Mouse (Mus musculus): ENCODE measurements around the gene Itga8. TPM values are rescaled to one million over a fixed set of nuclear protein-coding genes. Genes with fewer than 3 reads are reported as not detected.

The Itga8 gene
- polyA plus RNA-seq, 1 experiment from 2014 or later: 16.4 TPM

GRCm38 (mm10) chr2:12290235-12290634, 11.5 kb downstream of the Itga8 start:
- ATAC-seq (ENCODE audit: low read depth): no peak
- H3K9me3 ChIP-seq (ENCODE audit: control insufficient read depth, low read length): no peaks in the 10 kb centered on the region
- no peak overlapping the region for H3K27ac ChIP-seq (replicated peaks; ENCODE audit: low read depth, low read length)
- H3K36me3 ChIP-seq (ENCODE audit: control insufficient read depth, insufficient read depth, low read length): no peaks in the 10 kb centered on the region
- no peak overlapping the region for H3K4me2 ChIP-seq (ENCODE audit: low read depth, low read length)
- no peak for DNase-seq (ENCODE audit: low spot score)
- H3K4me1 ChIP-seq (ENCODE audit: control insufficient read depth, insufficient read depth, low read length): peaks cover 17% of the 10 kb centered on the region
- no peak overlapping the region for H3K9ac ChIP-seq (ENCODE audit: low read depth, low read length)
- H3K4me3 ChIP-seq (ENCODE audit: low read depth, low read length): no peak overlapping the region
- H3K27me3 ChIP-seq (replicated peaks; ENCODE audit: control insufficient read depth, insufficient read depth, low read length): no peaks in the 10 kb centered on the region
- 71% methylated on average over 3 of the region's 3 CpGs for WGBS

DNA sequence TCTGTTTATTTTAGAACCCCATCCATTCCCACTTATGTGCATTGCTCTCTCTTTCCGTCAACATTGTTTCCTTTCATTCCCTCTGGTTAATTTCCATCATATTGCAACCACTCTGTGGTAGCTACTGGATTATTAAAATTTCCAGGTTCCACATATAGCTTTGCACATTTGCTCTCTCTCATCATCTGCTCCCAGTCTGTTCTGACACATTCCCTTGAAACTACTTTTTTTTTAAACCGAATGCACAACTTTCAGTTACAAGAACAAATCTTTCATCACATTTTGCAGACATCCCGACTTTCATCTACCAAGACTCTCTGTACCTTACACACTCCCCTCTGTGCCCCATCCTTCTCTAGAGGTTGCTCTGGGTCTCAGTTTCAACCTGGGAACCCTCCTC, 13.9 kb downstream of the Itga8 start:
- no peaks in the 10 kb centered on the region for H3K27me3 ChIP-seq (replicated peaks; ENCODE audit: control insufficient read depth, insufficient read depth, low read length)

DNA sequence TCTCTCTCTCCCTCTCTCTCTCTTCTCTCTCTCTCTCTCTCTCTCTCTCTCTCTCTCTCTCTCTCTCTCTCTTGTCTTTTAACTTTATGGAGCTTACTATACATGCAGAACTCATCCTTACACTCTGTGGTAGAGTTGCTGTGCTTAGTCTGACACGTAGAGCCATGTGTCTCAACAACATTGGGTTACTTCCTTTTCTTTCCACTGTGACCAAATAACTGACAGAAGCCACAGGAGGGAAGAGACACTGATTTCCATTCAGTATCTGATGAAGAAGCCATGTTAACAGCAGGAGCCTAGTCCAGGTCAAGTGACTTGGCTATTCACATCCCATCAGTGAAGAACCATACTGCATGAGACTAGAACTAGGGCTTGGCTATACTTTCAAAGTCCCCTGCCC, 21.1 kb downstream of the Itga8 start:
- no peak overlapping the region for H3K4me2 ChIP-seq (ENCODE audit: low read depth, low read length)
- no peaks in the 10 kb centered on the region for H3K9me3 ChIP-seq (ENCODE audit: control insufficient read depth, low read length)
- H3K4me3 ChIP-seq (ENCODE audit: low read depth, low read length): no peak overlapping the region
- WGBS: 80% methylated on average over 1 of the region's 1 CpGs
- H3K4me1 ChIP-seq (ENCODE audit: control insufficient read depth, insufficient read depth, low read length): peaks cover 3% of the 10 kb centered on the region; the same call in 1 of the 2 replicates
- H3K27me3 ChIP-seq (replicated peaks; ENCODE audit: control insufficient read depth, insufficient read depth, low read length): no peaks in the 10 kb centered on the region
- DNase-seq (ENCODE audit: low spot score) (no peak), ATAC-seq (ENCODE audit: low read depth) (no peak)
- H3K36me3 ChIP-seq (ENCODE audit: control insufficient read depth, insufficient read depth, low read length): no peaks in the 10 kb centered on the region
- H3K27ac ChIP-seq (replicated peaks; ENCODE audit: low read depth, low read length): no peak overlapping the region
- H3K9ac ChIP-seq (ENCODE audit: low read depth, low read length): no peak overlapping the region

More for the DNA sequence above, 13.9 kb downstream of the Itga8 start:
- Histone ChIP-seq H3K9ac (ENCODE audit: low read depth, low read length) (no peak overlapping the region), H3K9me3 (ENCODE audit: control insufficient read depth, low read length) (no peaks in the 10 kb centered on the region), H3K27ac (replicated peaks; ENCODE audit: low read depth, low read length) (no peak overlapping the region), H3K36me3 (ENCODE audit: control insufficient read depth, insufficient read depth, low read length) (no peaks in the 10 kb centered on the region), H3K4me1 (ENCODE audit: control insufficient read depth, insufficient read depth, low read length) (peaks cover 9% of the 10 kb centered on the region), H3K4me3 (ENCODE audit: low read depth, low read length) (no peak overlapping the region), H3K4me2 (ENCODE audit: low read depth, low read length) (no peak overlapping the region)
- WGBS: 70% methylated on average over 3 of the region's 3 CpGs
- DNase-seq (ENCODE audit: low spot score) (no peak), ATAC-seq (ENCODE audit: low read depth) (no peak)

- Histone ChIP-seq H3K9ac (ENCODE audit: low read depth, low read length) (no peak overlapping the region), H3K27ac (replicated peaks; ENCODE audit: low read depth, low read length) (no peak overlapping the region), H3K4me2 (ENCODE audit: low read depth, low read length) (no peak overlapping the region), H3K36me3 (ENCODE audit: control insufficient read depth, insufficient read depth, low read length) (no peaks in the 10 kb centered on the region), H3K4me3 (ENCODE audit: low read depth, low read length) (no peak overlapping the region), H3K4me1 (ENCODE audit: control insufficient read depth, insufficient read depth, low read length) (peaks cover 3% of the 10 kb centered on the region; the same call in 1 of the 2 replicates), H3K9me3 (ENCODE audit: control insufficient read depth, low read length) (no peaks in the 10 kb centered on the region), H3K27me3 (replicated peaks; ENCODE audit: control insufficient read depth, insufficient read depth, low read length) (no peaks in the 10 kb centered on the region)
- ATAC-seq (ENCODE audit: low read depth): peak; percentile 22; the same call in 1 of the 2 replicates
- DNase-seq (ENCODE audit: low spot score): no peak
- 28% methylated on average over 4 of the region's 4 CpGs for WGBS
These were observed 22.6 kb downstream of the Itga8 start for GRCm38 (mm10) chr2:12279070-12279612.

DNA sequence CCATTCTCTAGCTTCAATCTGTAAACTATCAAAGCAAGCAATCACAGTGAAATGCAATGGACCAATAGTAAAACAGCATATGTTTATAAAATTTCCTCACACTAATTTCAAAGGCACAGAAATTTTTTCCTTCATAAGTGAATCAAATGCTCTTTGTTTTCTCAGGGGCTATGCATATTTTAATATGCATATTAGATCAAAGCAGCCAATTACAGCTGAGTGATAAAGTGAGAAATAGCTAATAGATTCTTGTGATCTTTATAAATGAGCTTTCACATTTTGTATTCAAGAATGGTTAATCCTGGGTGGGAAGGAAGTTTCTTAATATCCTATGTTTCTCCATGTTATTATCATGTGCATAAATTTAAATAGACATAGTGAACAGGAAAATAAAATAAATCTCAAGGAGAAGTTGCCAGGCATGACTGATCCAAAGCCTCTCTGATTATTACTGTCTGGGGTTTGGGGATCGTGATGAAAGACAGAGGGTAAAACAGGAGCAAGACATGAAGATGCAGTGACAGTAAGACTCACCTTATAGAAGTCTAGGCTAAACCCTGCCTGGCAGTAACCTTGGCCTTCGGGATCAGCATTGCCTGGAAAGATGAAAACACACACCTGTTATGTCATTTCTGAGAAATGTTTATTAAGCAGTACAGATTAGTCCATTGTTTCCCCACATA, 44.9 kb downstream of the Itga8 start:
- no peaks in the 10 kb centered on the region for H3K27me3 ChIP-seq (replicated peaks; ENCODE audit: control insufficient read depth, insufficient read depth, low read length)
- WGBS: 79% methylated on average over 2 of the region's 2 CpGs
- no peaks in the 10 kb centered on the region for H3K4me1 ChIP-seq (ENCODE audit: control insufficient read depth, insufficient read depth, low read length)
- ATAC-seq (ENCODE audit: low read depth) (no peak), DNase-seq (ENCODE audit: low spot score) (no peak)
- H3K4me2 ChIP-seq (ENCODE audit: low read depth, low read length): no peak overlapping the region
- no peak overlapping the region for H3K9ac ChIP-seq (ENCODE audit: low read depth, low read length)
- H3K4me3 ChIP-seq (ENCODE audit: low read depth, low read length): no peak overlapping the region
- H3K9me3 ChIP-seq (ENCODE audit: control insufficient read depth, low read length): no peaks in the 10 kb centered on the region
- peaks cover 3% of the 10 kb centered on the region; the same call in 1 of the 2 replicates for H3K36me3 ChIP-seq (ENCODE audit: control insufficient read depth, insufficient read depth, low read length)
- no peak overlapping the region for H3K27ac ChIP-seq (replicated peaks; ENCODE audit: low read depth, low read length)

- no peak for DNase-seq (ENCODE audit: low spot score)
- Histone ChIP-seq H3K27me3 (replicated peaks; ENCODE audit: control insufficient read depth, insufficient read depth, low read length) (no peaks in the 10 kb centered on the region), H3K4me2 (ENCODE audit: low read depth, low read length) (no peak overlapping the region), H3K9me3 (ENCODE audit: control insufficient read depth, low read length) (no peaks in the 10 kb centered on the region), H3K4me1 (ENCODE audit: control insufficient read depth, insufficient read depth, low read length) (no peaks in the 10 kb centered on the region), H3K36me3 (ENCODE audit: control insufficient read depth, insufficient read depth, low read length) (no peaks in the 10 kb centered on the region; the same call in 1 of the 2 replicates), H3K9ac (ENCODE audit: low read depth, low read length) (no peak overlapping the region), H3K4me3 (ENCODE audit: low read depth, low read length) (no peak overlapping the region), H3K27ac (replicated peaks; ENCODE audit: low read depth, low read length) (no peak overlapping the region)
- no peak for ATAC-seq (ENCODE audit: low read depth)
- 69% methylated on average over 2 of the region's 2 CpGs for WGBS
These were observed 45.8 kb downstream of the Itga8 start for GRCm38 (mm10) chr2:12255901-12256300.

- DNase-seq (ENCODE audit: low spot score) (no peak), ATAC-seq (ENCODE audit: low read depth) (no peak)
- no peak overlapping the region for H3K4me2 ChIP-seq (ENCODE audit: low read depth, low read length)
- no peak overlapping the region for H3K27ac ChIP-seq (replicated peaks; ENCODE audit: low read depth, low read length)
- 86% methylated on average over 3 of the region's 3 CpGs for WGBS
- no peak overlapping the region for H3K4me3 ChIP-seq (ENCODE audit: low read depth, low read length)
- H3K4me1 ChIP-seq (ENCODE audit: control insufficient read depth, insufficient read depth, low read length): no peaks in the 10 kb centered on the region
- H3K27me3 ChIP-seq (replicated peaks; ENCODE audit: control insufficient read depth, insufficient read depth, low read length): no peaks in the 10 kb centered on the region
- H3K9ac ChIP-seq (ENCODE audit: low read depth, low read length): no peak overlapping the region
- H3K36me3 ChIP-seq (ENCODE audit: control insufficient read depth, insufficient read depth, low read length): no peaks in the 10 kb centered on the region
- H3K9me3 ChIP-seq (ENCODE audit: control insufficient read depth, low read length): no peaks in the 10 kb centered on the region
These were observed 66.4 kb downstream of the Itga8 start for GRCm38 (mm10) chr2:12235345-12235744.

DNA sequence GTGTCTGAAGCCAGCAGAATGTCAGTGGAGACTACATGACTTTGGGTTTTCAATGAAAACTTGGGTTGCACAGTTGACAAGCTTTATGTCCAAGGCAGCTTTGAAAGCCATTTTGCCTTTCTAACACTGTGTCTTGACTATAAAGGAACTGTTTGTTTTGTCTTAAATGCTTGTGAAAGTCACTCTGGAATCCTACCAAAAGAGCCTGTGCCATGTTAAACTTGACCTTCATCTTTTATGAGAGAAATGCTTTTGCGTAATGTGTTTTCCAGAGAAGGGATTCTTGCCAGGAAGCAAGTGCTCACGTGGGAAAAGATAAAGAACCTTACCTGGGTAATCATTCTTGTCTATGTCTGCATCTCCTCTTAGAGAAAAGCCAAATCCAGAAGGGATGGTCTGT, 72.0 kb downstream of the Itga8 start:
- H3K9ac ChIP-seq (ENCODE audit: low read depth, low read length): no peak overlapping the region
- H3K4me1 ChIP-seq (ENCODE audit: control insufficient read depth, insufficient read depth, low read length): no peaks in the 10 kb centered on the region
- ATAC-seq (ENCODE audit: low read depth): no peak
- no peak for DNase-seq (ENCODE audit: low spot score)
- 81% methylated on average over 2 of the region's 2 CpGs for WGBS
- no peak overlapping the region for H3K4me2 ChIP-seq (ENCODE audit: low read depth, low read length)
- no peak overlapping the region for H3K27ac ChIP-seq (replicated peaks; ENCODE audit: low read depth, low read length)
- no peaks in the 10 kb centered on the region for H3K9me3 ChIP-seq (ENCODE audit: control insufficient read depth, low read length)
- no peaks in the 10 kb centered on the region for H3K36me3 ChIP-seq (ENCODE audit: control insufficient read depth, insufficient read depth, low read length)
- H3K4me3 ChIP-seq (ENCODE audit: low read depth, low read length): no peak overlapping the region
- no peaks in the 10 kb centered on the region for H3K27me3 ChIP-seq (replicated peaks; ENCODE audit: control insufficient read depth, insufficient read depth, low read length)

DNA sequence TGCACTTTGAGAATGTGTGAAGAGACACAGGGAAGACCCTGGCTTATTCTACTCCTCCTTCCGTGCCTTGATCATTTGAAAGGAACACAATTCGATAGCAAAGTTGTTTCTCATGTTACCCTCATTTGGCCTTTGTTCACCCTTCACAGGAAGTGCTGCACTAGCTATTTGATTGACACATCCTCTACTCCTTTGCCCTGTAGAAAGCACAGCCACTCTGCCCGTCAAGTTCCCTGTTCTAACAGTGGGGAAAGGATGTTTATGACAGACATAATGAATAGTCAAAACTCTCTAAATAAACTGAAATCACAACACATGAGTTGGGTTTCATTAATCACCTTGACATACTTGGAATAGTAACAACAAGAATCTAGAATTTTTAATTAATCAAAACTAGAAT, 73.4 kb downstream of the Itga8 start:
- Histone ChIP-seq H3K4me3 (ENCODE audit: low read depth, low read length) (no peak overlapping the region), H3K36me3 (ENCODE audit: control insufficient read depth, insufficient read depth, low read length) (no peaks in the 10 kb centered on the region), H3K9me3 (ENCODE audit: control insufficient read depth, low read length) (no peaks in the 10 kb centered on the region), H3K4me2 (ENCODE audit: low read depth, low read length) (no peak overlapping the region), H3K4me1 (ENCODE audit: control insufficient read depth, insufficient read depth, low read length) (no peaks in the 10 kb centered on the region), H3K27me3 (replicated peaks; ENCODE audit: control insufficient read depth, insufficient read depth, low read length) (no peaks in the 10 kb centered on the region), H3K27ac (replicated peaks; ENCODE audit: low read depth, low read length) (no peak overlapping the region), H3K9ac (ENCODE audit: low read depth, low read length) (no peak overlapping the region)
- 45% methylated on average over 3 of the region's 3 CpGs for WGBS
- ATAC-seq (ENCODE audit: low read depth) (no peak), DNase-seq (ENCODE audit: low spot score) (no peak)
